Mouse (Mus musculus) intestine, postnatal 0 days (tissue): ENCODE data around the gene Borcs6. TPM values are rescaled to one million over a fixed set of nuclear protein-coding genes. Genes with fewer than 3 reads are reported as not detected.
A peak's percentile ranks its signal among the peaks of the same experiment; 100 is the strongest.

Source experiments
- ATAC-seq: fragments of 200-750 bp; cut with Nextera tagmentation; 2 replicates; pipeline ENCODE4 v1.8.0; 2017; ENCODE audit warnings: mild to moderate bottlenecking, moderate TSS enrichment, moderate library complexity
- H3K27ac ChIP-seq: fragments of 300-500 bp; sonication (generic); 2 replicates; pipeline ENCODE4 v1.5.1; 2014; ENCODE audit warnings: mild to moderate bottlenecking, low read depth, low read length, moderate library complexity
- H3K27me3 ChIP-seq: fragments of 300-500 bp; sonication (generic); replicated peaks from 2 replicates; pipeline ENCODE4 v1.6.1; 2014; ENCODE audit warnings: low read length, mixed read lengths; ENCODE audit not compliant: control insufficient read depth, insufficient read depth
- H3K36me3 ChIP-seq: fragments of 300-500 bp; sonication (generic); 2 replicates; pipeline ENCODE4 v1.6.1; 2014; ENCODE audit warnings: mild to moderate bottlenecking, moderate library complexity; ENCODE audit not compliant: control insufficient read depth, insufficient read depth
- H3K4me1 ChIP-seq: fragments of 300-500 bp; sonication (generic); replicated peaks from 2 replicates; pipeline ENCODE4 v1.6.1; 2014; ENCODE audit warnings: antibody characterized with exemption, low read length, mixed read lengths; ENCODE audit not compliant: control insufficient read depth, insufficient read depth
- H3K4me2 ChIP-seq: fragments of 300-500 bp; sonication (generic); replicated peaks from 2 replicates; pipeline ENCODE4 v1.6.1; 2014; ENCODE audit warnings: low read depth, mild to moderate bottlenecking, moderate library complexity
- H3K4me3 ChIP-seq: fragments of 300-500 bp; sonication (generic); 2 replicates; pipeline ENCODE4 v1.5.1; 2014; ENCODE audit warnings: low read depth, low read length
- H3K9ac ChIP-seq: fragments of 300-500 bp; sonication (generic); 2 replicates; pipeline ENCODE4 v1.6.1; 2014; ENCODE audit warnings: mild to moderate bottlenecking, low read depth, low read length
- H3K9me3 ChIP-seq: fragments of 300-500 bp; sonication (generic); 2 replicates; pipeline ENCODE4 v1.6.1; 2016; ENCODE audit warnings: mixed run types; ENCODE audit not compliant: control insufficient read depth
- CTCF ChIP-seq: sonication (generic); IDR thresholded peaks from 2 replicates; pipeline ENCODE4 v1.5.1; 2016; ENCODE audit warnings: low read depth, mild to moderate bottlenecking, control low read depth, antibody characterized with exemption, moderate library complexity
- WGBS: fragments of 180-500 bp; shearing (Covaris S2); extraction: QIAGEN DNeasy Blood & Tissue Kit; methylation state at CpG from one replicate; pipeline ENCODE4 v1.1.7; 2014; 5-methylcytosine and 5-hydroxymethylcytosine counted together
- polyA plus RNA-seq: library from polyadenylated mRNA; unstranded; fragments of >200 nt; fragmentation: Nextera tagmentation; extraction: Ambion mirVana; gene quantifications from 2 replicates; pipeline ENCODE4 v1.2.1, GENCODE M21; 2015

Borcs6 gene
- polyA plus RNA-seq, 1 experiment from 2014 or later = 13.4 TPM

- H3K27me3 ChIP-seq = no peaks in the 10 kb centered on the region
Observed at GRCm38 (mm10) chr11:69052824-69053421, 6.6 kb upstream of the Borcs6 start.

GRCm38 (mm10) chr11:69053848-69054247 is 5.7 kb upstream of the Borcs6 start:
- no peak for ATAC-seq
- no peak overlapping the region for H3K4me2 ChIP-seq
- H3K27me3 ChIP-seq = no peaks in the 10 kb centered on the region
- no peaks in the 10 kb centered on the region for H3K4me1 ChIP-seq
- no peak overlapping the region for H3K9ac ChIP-seq
- no peak overlapping the region for H3K27ac ChIP-seq
- peaks cover 3% of the 10 kb centered on the region; the same call in 1 of the 2 replicates for H3K36me3 ChIP-seq
- no peaks in the 10 kb centered on the region for H3K9me3 ChIP-seq
- H3K4me3 ChIP-seq = no peak overlapping the region
- 49% methylated on average over 3 of the region's 3 CpGs for WGBS
- TF ChIP-seq CTCF = no peak

More at GRCm38 (mm10) chr11:69052824-69053421, 6.6 kb upstream of the Borcs6 start:
- H3K9ac ChIP-seq = no peak overlapping the region
- 88% methylated on average over 2 of the region's 2 CpGs for WGBS
- no peak overlapping the region for H3K27ac ChIP-seq
- no peaks in the 10 kb centered on the region for H3K9me3 ChIP-seq
- TF ChIP-seq CTCF = no peak
- ATAC-seq = no peak
- H3K36me3 ChIP-seq = peaks cover 3% of the 10 kb centered on the region; the same call in 1 of the 2 replicates
- H3K4me1 ChIP-seq = no peaks in the 10 kb centered on the region
- H3K4me3 ChIP-seq = no peak overlapping the region
- no peak overlapping the region for H3K4me2 ChIP-seq

GRCm38 (mm10) chr11:69058265-69058664 is 1.3 kb upstream of the Borcs6 start:
- Histone ChIP-seq H3K4me3 (peak overlapping the region; percentile 80), H3K4me2 (peak overlapping the region; percentile 95), H3K27me3 (no peaks in the 10 kb centered on the region), H3K36me3 (no peaks in the 10 kb centered on the region), H3K9ac (peak overlapping the region; percentile 83), H3K9me3 (no peaks in the 10 kb centered on the region), H3K4me1 (0 out of 2 replicates have a peak, but pooled peaks cover 7% of the 10 kb centered on the region), H3K27ac (peak overlapping the region; percentile 86)
- WGBS = 61% methylated on average over 2 of the region's 2 CpGs
- no peak for ATAC-seq
- TF ChIP-seq CTCF = no peak

GRCm38 (mm10) chr11:69058729-69059356 is 674 bp upstream of the Borcs6 start:
- H3K27me3 ChIP-seq = no peaks in the 10 kb centered on the region
- H3K4me3 ChIP-seq = peak overlapping the region; percentile 80
- H3K4me1 ChIP-seq = 0 out of 2 replicates have a peak, but pooled peaks cover 7% of the 10 kb centered on the region
- WGBS = under 1% methylated on average over 19 of the region's 19 CpGs
- H3K27ac ChIP-seq = peak overlapping the region; percentile 86
- no peak for TF ChIP-seq CTCF
- H3K36me3 ChIP-seq = no peaks in the 10 kb centered on the region
- H3K9ac ChIP-seq = peak overlapping the region; percentile 83
- no peaks in the 10 kb centered on the region for H3K9me3 ChIP-seq
- peak; percentile 48 for ATAC-seq
- H3K4me2 ChIP-seq = peak overlapping the region; percentile 95

GRCm38 (mm10) chr11:69059975-69060411 is 476 bp downstream of the Borcs6 start:
- H3K27me3 ChIP-seq = no peaks in the 10 kb centered on the region
- ATAC-seq = peak; percentile 2; the same call in 1 of the 2 replicates

GRCm38 (mm10) chr11:69060448-69061254 is 1.1 kb downstream of the Borcs6 start:
- no peak for TF ChIP-seq CTCF
- no peak for ATAC-seq
- Histone ChIP-seq H3K36me3 (no peaks in the 10 kb centered on the region), H3K4me2 (peak overlapping the region; percentile 95), H3K4me3 (peak overlapping the region; percentile 80), H3K27me3 (no peaks in the 10 kb centered on the region), H3K4me1 (0 out of 2 replicates have a peak, but pooled peaks cover 7% of the 10 kb centered on the region), H3K27ac (peak overlapping the region; percentile 86), H3K9me3 (no peaks in the 10 kb centered on the region), H3K9ac (peak overlapping the region; percentile 83)
- WGBS = 2% methylated on average over 40 of the region's 40 CpGs

More at GRCm38 (mm10) chr11:69059975-69060411, 476 bp downstream of the Borcs6 start:
- H3K36me3 ChIP-seq = no peaks in the 10 kb centered on the region
- WGBS = under 1% methylated on average over 49 of the region's 49 CpGs
- H3K27ac ChIP-seq = peak overlapping the region; percentile 86
- H3K9ac ChIP-seq = peak overlapping the region; percentile 83
- H3K4me2 ChIP-seq = peak overlapping the region; percentile 95
- H3K4me3 ChIP-seq = peak overlapping the region; percentile 80
- H3K9me3 ChIP-seq = no peaks in the 10 kb centered on the region
- no peak for TF ChIP-seq CTCF
- H3K4me1 ChIP-seq = 0 out of 2 replicates have a peak, but pooled peaks cover 7% of the 10 kb centered on the region
